Mouse (Mus musculus) spleen, embryonic (tissue): ENCODE results near the gene Litaf.

Source experiments
- CTCF ChIA-PET: fragments of 350-600 bp; sonication (Branson Sonifier 250); formaldehyde crosslinking; loops from one replicate; lab custom pipeline; 2022; lab: Charles Lee

Litaf gene

GRCm38 (mm10) chr16:10996576-10996975, 69.4 kb downstream of the Litaf start:
- CTCF ChIA-PET = interaction anchor here (0.6 to 0.7 kb wide), 2 partner anchors 74 to 498 kb away, joined by 3 to 4 read pairs; no protein-coding TSS in a partner anchor

- CTCF ChIA-PET = no interaction called here
These were observed 72.8 kb downstream of the Litaf start for GRCm38 (mm10) chr16:10993032-10993744.

DNA sequence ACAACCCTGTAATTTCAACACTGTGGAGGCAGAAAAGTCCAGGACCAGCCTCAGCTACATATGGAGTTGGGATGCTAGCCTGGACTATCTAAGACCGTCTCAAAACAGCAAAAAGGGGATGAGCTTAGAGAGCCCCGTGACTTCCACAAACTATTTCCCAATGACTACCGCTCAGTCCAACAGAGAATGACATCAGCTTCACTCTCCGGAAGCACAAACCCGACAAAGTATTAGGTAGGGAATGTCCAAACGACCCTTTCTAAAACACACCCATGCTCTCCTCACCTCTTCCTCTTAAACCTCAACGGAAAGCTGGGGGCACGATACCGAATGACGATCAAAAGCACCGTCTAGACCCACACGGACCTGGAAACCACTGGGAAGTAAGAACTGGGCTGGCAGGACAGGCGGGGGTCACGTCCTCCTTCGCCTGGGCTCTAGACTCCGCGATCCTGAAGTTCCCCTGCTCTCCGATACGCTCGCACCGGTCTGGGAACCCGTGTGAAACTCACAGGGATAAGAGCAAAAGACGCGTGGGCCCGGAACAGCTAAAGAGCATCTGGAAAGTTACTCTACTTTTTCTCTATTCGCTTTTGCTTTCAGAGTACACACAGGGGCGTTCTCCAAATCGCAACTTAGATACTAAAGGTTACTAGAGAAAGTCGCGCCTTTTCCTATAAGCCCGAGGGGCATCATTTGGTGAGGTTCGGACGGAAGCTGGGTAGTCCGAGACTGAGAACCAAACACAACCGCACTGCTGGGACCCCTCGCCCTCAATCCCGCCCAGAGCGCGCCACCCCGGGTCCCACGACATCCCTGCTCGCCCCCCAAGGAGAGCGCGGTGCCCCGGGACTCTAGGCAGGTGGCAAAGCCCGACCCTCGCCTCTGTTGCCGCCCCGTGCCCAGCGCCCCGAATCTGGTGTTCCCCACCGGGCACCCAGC, 73.6 kb downstream of the Litaf start:
- CTCF ChIA-PET = interaction anchor here (1.9 kb wide), 1 partner anchor 11 kb away, joined by 9 read pairs; no protein-coding TSS in a partner anchor

GRCm38 (mm10) chr16:10991737-10992089, 74.2 kb downstream of the Litaf start:
- CTCF ChIA-PET = interaction anchor here (1.9 kb wide), 1 partner anchor 11 kb away, joined by 9 read pairs; no protein-coding TSS in a partner anchor

DNA sequence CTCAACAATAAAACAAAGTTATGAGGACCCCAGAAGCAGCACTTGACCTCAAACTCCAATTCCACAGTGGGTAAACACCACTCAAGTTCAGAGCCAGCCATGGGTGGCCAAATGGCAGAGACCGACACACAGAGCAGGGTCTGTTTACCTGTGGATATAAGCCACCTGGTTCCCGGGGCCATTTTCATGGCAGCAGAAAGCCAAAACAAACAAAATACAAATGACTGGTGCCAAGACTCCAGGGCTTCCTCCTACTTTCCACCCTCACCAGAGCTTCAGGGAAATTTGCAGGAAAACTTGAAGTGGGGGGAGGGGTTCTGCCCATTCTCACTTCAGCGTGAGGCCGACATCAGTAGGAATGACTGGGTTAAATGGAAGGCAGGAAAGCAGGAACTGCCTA, 75.2 kb downstream of the Litaf start:
- CTCF ChIA-PET = interaction anchor here (1.9 kb wide), 1 partner anchor 10 kb away, joined by 9 read pairs; no protein-coding TSS in a partner anchor

DNA sequence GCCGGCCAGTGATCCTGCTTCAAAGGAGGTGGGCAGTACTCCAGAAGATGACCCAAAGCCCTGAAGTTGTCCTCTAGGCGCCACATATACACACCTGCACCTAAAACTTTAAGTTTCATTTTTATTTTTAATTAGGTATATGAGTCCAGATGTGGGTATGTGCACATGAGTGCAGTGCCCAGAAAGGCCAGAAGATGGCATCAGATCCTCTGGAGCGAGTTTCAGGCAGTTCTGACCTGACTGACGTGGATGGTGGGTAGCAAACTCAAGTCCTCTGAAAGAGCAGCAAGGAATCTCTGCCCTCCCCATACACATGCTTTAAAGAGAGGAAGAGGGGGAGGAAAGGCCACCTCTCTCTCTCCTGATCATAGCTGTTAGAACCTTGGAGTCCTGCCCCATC, 76.1 kb downstream of the Litaf start:
- CTCF ChIA-PET = no interaction called here

- CTCF ChIA-PET = no interaction called here
These were observed 76.6 kb downstream of the Litaf start for GRCm38 (mm10) chr16:10989361-10989760.

- CTCF ChIA-PET = no interaction called here
These were observed 77.7 kb downstream of the Litaf start for GRCm38 (mm10) chr16:10988261-10988660.

- CTCF ChIA-PET = no interaction called here
These were observed 81.4 kb downstream of the Litaf start for GRCm38 (mm10) chr16:10984534-10984933.

DNA sequence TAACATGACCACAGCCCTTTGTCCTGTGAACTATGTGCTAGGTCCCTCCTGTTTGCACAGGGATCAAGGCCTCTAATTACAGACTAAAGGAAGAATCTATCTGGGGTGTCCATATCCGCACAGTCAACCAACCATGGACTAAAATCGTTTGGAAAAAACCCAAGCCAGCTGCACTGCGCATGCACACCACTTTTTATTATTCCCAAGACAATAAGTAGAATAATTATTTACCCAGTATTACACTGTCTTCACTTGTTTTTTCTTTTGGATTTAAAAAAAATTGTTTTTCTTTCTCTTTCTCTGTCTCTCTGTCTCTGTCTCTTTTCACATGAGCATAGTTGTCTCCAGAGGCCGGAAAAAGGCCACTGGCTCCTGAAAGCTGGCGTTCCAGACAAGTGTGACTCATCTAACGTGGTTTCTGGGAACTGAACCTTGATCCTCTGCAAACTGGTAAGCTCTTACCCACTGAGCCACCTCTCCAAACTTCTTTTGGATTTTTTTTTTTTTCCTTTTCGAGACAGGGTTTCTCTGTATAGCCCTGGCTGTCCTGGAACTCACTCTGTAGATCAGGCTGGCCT, 84.4 kb downstream of the Litaf start:
- CTCF ChIA-PET = interaction anchor here (0.7 to 2.6 kb wide), 3 partner anchors 10 to 31 kb away, joined by 3 to 9 read pairs (median 3); no protein-coding TSS in a partner anchor

DNA sequence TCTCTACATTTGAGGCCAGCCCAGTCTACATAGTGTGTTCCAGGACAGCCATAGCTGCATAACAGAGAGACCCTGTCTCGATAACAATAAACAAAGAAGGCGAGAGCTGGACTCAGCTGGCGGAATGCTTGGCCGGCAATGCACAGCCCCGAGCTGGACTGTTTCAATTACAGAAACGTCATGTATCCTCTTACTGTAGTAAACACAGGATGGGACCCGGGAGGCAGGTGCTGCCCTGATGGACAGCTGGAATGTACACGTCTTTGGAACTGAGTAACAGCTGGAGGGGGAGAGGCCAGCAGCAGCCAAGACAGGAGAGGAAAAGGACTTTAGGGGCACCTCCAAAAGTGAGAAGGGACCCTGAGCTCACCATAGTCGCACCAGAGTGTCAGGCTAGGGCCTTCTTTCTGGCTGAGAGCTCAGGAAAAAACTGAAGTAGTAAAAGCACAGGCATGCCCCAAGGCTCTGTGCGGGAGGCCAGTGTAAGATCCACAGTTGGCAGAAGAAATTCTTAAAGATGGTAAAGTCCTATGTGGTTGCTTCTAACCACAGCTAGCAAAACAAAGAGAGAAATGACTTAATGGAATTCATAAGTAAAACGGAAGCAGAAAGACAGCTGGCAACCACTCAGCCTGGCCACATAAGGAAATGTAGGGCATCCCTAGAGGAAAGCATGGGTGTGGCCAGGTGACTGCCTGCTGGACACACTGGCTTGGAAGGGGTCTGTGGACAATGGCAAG, 86.7 kb downstream of the Litaf start:
- CTCF ChIA-PET = interaction anchor here (1.3 kb wide), 1 partner anchor 9 kb away, joined by 3 read pairs; no protein-coding TSS in a partner anchor

- CTCF ChIA-PET = no interaction called here
These were observed 88.1 kb downstream of the Litaf start for GRCm38 (mm10) chr16:10977877-10978276.

DNA sequence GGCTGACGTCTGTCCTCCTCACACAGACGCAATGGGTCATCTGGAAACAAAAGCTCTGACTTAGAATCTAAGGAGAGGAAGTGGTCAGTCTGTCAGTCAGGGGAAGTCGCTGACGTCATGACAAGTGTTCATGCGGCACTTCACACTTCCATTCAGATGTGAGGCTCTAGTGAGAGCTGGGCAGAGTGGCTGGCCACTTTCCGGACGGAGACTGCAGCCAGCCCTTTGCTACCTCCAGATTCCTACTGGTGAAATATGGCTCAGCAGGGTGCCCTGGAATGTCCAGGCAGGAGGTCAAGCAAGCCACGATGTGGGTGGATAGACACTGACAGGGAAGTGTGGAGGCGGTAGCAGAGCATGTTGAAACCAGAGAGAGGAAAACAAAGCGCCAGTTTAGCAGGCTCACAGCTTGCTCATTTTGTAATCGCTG, 89.7 kb downstream of the Litaf start:
- CTCF ChIA-PET = interaction anchor here (0.6 kb wide), 1 partner anchor 21 kb away, joined by 4 read pairs; no protein-coding TSS in a partner anchor

GRCm38 (mm10) chr16:10974939-10975338, 91.0 kb downstream of the Litaf start:
- CTCF ChIA-PET = no interaction called here

DNA sequence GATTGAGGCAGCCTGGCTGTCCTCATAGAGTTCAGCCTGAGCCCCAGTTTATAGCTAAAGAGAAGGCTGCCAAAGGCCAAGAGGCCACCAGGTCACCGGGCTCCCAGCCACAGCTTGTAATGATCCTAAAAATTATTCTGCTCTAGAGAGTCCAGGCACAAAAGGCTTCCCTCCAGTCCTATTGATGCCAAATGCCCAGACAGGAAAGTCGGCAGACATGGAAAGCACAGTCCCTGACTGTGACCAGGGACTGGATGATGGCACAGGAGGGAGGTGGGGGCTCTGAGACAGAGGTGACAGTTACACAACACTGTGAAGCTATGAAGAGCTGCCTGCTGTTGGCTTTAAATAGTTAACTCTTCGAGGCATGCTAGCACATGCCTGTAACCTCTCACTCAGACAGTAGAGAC, 91.9 kb downstream of the Litaf start:
- CTCF ChIA-PET = no interaction called here

GRCm38 (mm10) chr16:10972259-10972658, 93.7 kb downstream of the Litaf start:
- CTCF ChIA-PET = no interaction called here

GRCm38 (mm10) chr16:10969944-10970343, 96.0 kb downstream of the Litaf start:
- CTCF ChIA-PET = interaction anchor here (0.6 to 1.3 kb wide), 3 partner anchors 10 to 65 kb away, joined by 3 read pairs; no protein-coding TSS in a partner anchor

DNA sequence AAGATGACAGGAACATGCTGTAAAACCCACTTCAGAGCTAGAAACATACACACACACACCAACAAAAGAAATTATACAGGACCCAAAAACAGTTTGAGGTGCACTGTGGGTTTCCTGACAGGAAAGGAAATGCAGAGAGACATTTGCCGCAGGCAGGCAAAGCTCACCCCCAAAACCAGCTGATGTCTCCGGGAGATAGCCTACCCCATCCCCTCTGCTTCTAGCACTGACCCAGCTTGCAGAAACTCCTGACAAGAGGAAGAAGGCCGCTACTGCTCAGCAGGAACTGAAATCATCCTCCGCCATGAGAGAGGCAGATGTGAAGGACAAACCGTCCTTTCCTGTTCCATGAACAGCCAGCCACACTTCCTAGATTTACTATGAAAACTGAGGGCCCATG, 96.6 kb downstream of the Litaf start:
- CTCF ChIA-PET = interaction anchor here (0.6 kb wide), 2 partner anchors 45 to 155 kb away, joined by 3 to 4 read pairs; no protein-coding TSS in a partner anchor

GRCm38 (mm10) chr16:10968299-10968698, 97.7 kb downstream of the Litaf start:
- CTCF ChIA-PET = interaction anchor here (0.6 kb wide), 1 partner anchor 76 kb away, joined by 3 read pairs; no protein-coding TSS in a partner anchor

DNA sequence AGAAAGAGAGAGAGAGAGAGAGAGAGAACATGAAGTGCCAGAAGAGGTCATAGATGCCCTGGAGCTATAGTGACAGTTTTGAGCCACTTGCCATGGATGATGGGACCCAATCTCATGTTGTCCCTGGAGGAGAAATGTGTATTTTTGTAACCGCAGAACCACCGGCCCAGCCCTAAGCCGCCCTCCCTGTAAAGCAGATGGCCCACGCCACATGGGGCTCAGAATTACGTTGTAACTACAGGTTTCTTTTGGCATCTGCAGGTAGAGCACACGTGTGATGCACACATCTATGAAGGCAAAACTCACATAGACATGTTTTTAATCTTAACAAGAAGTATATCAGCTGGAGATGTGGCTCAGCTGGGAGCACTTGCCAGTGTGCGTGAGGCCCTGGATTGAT, 98.2 kb downstream of the Litaf start:
- CTCF ChIA-PET = interaction anchor here (0.6 kb wide), 1 partner anchor 76 kb away, joined by 3 read pairs; no protein-coding TSS in a partner anchor
